Mouse (Mus musculus): ENCODE measurements around the gene Acin1.

The Acin1 gene

DNA sequence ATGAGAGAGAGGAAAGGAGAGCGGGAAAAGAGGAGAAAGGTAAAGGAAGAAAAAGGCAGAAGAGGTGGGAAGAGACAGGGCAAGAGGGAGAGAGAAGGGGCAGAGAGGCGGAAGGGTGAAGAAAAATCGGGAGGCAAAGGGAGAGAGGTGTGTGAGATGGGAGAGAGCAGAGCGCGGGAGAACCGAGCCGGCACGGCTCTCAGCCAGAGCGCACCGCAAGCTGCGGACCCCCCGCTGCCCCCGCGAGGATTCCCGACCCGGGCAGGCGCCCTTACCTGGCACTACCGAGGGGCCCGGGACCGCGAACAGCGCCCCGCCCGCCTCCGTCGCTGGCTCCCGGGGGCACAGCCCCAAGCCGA lies 45.8 kb downstream of the Acin1 start, which contains the start of gene Gm17606:
Gene Gm17606, plus strand, starts transcription at position 7 of the 359 bp plus-strand sequence.
- TF ChIP-seq GATA4 (IDR thresholded peaks at IDR 0.05; ENCODE audit: insufficient replicate concordance, low read length), result no peak

DNA sequence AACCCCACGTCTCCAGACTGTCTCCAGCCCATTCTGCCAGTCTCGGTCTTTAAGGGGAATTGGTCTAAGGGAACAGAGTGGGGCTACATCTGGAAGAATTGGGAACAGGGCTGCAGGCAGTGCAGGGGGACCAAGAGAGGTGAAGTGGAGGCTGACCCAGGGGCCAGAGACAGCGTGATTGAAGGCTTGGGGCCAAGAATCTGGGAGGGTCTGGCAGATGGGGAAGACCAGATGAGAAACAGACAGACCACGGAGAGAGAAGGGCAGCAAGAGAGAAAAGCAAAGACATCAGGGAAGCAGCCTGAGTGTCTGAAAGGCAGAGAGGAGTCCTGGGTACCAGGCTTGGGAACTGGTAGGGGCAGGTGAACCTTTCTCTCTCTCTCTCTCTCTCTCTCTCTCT lies 46.6 kb downstream of the Acin1 start:
- no peak for TF ChIP-seq GATA4 (IDR thresholded peaks at IDR 0.05; ENCODE audit: insufficient replicate concordance, low read length)

DNA sequence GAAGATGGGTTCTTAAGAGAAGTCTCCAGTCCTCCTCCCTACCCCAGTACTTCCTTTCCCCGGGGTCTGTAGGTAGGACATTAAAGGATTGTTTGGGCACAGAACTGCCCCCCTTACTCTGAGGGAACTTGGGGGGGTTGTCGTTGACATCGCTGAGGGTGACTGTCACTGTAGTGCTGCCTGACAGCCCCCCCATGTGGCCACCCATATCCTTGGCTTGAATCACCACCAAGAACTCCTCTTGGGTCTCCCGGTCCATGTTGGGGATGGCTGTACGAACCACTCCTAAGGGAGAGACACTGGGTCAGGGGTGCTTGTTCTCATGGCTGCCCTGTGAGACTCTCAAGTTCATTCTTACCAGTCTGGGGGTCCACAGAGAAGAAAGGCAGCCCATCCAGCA lies 48.5 kb downstream of the Acin1 start:
- TF ChIP-seq GATA4 (IDR thresholded peaks at IDR 0.05; ENCODE audit: insufficient replicate concordance, low read length), result no peak

DNA sequence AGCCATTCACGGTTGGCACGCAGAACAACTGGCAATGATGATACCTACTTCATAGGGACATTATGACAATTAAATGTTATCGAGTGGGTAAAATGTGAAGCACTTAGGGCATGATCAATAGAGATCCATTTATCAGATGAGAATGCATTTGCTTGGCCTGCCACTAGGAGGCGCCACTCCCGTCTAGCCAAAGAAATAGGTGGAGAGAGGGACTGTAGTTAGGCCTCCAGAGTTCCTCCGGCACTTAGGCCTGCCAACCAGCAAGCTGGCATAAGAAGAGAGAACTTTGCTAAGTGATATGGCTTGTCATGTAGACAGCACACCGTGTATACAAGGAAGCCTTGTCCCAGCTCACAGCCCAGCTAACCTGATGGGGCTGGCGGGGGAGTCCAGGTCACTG lies 49.8 kb downstream of the Acin1 start:
- no peak for TF ChIP-seq GATA4 (IDR thresholded peaks at IDR 0.05; ENCODE audit: insufficient replicate concordance, low read length)

DNA sequence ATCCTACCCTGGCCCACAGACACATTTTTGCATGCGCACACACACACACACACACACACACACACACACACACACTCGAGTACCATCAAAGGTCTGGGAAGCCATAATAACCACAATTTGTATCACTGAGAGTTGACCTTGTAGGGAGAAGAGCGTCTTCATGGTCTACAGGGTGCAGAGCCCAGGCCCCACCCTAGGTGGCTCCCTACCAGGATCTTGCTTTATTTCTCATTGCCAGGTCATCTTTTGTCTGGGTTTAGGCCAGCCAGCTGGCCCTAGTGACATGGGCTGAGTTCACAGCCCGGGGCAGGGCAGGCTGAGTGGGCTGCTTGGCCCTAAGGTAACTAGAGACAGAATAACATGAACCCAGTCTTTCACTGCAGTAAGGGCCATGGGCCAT lies 52.5 kb downstream of the Acin1 start:
- TF ChIP-seq GATA4 (IDR thresholded peaks at IDR 0.05; ENCODE audit: insufficient replicate concordance, low read length), result no peak

DNA sequence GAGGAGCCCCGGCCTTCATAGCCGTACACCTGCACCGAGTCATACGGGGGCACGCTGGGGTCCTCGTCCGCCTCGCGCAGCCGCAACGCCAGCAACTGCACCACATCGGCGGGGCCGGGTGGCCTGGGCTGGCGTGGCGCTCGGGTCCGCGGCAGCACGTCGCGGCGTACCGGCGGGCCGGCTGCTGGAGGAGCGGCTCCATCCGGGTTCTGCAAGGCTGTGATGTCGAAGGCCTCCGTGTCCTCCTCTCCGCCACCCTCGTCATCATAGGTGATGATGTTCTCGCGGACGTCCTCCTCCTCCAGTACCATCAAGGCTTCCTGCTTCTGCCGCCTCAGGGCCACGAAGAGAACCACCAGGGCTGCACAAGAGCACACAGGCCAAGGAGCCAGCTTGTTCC lies 54.5 kb downstream of the Acin1 start:
- no peak for TF ChIP-seq GATA4 (IDR thresholded peaks at IDR 0.05; ENCODE audit: insufficient replicate concordance, low read length)

DNA sequence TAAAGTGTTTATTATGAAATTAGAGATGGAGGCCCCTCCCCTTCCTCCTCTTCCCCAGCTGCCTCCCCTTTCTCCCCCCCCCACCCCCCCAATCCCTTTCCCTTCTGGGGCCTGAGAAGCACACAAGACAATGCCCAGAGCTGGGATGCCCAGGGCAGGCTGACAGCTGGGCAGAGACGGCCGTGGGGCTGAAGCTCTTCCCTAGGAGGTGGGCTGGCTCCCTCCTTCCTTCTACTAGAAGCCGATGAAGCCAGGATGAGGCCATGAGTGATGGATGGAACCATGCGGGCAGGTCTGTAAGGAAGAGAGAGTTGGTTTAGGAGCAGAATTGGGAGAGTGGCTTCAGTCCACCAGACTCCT lies 55.5 kb downstream of the Acin1 start:
- no peak for TF ChIP-seq GATA4 (IDR thresholded peaks at IDR 0.05; ENCODE audit: insufficient replicate concordance, low read length)

DNA sequence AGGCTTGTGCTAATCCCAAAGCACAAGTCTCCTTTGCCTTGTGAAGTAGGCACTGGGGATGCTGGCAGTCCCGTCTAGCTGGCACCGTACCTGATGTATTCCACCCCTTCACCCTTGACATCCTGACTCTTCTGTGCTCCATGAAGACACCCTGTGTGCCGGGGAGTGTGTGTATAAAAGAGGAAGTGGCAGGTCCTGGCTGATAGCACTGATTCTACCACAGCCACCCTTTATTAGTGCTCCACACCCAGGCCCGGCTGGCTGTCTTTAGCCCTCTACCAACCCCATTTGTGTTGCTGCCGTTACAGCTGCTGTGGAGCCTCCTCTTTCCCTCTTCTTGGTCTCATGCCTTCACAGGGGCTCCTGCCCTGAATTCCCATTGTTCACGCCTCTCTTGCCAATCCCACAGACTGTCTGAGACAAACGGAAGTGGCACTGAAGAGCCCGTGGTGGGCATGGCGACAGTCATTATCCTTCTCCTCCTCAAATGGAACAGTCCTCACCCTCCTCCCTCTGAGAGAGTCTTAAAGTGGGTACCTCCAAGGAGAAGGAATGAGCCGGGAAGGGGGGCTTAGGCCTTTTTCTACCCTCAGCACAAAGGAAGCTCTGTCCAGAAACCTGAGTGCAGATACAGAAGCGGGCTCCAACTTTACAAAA lies 56.0 kb downstream of the Acin1 start:
- TF ChIP-seq GATA4 (IDR thresholded peaks at IDR 0.05; ENCODE audit: insufficient replicate concordance, low read length), result no peak

DNA sequence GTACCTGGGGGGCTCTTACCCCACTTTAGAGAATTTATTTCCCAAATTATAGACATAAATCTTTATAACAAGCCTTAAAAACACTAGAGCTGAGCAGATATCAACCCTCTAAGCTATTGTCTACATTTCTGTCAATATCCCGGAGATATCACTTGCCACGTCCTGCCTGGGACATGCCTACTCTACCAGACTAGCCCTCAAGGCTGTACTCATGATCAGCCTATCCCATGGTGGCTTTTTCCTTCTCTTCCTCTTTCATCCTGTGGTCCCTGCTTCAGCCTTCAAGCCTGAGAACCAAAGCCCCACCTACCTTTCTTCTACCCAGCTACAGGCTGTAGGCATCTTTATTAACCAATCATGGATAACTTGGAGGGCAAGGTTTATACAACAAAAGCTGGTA lies 56.9 kb downstream of the Acin1 start:
- no peak for TF ChIP-seq GATA4 (IDR thresholded peaks at IDR 0.05; ENCODE audit: insufficient replicate concordance, low read length)

DNA sequence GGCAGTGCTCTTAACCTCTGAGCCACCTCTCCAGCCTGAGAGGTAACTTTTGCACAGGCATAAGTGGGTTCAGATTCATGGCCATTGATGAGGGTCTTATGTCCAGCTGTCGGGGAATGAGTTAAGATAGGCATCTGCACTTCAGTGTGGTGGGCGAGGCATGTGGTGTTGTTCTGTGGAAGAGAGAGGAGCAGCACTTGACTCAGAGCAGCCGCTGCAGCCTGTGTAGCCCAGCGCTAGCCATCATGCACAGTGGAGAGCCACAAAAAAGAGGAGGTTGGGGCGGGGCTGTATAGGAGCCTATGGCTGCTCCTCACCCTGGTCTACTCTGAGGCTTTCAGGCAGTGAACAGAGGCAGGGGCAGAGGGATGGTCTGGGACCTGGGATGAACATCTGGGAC lies 58.6 kb downstream of the Acin1 start:
- no peak for TF ChIP-seq GATA4 (IDR thresholded peaks at IDR 0.05; ENCODE audit: insufficient replicate concordance, low read length)

DNA sequence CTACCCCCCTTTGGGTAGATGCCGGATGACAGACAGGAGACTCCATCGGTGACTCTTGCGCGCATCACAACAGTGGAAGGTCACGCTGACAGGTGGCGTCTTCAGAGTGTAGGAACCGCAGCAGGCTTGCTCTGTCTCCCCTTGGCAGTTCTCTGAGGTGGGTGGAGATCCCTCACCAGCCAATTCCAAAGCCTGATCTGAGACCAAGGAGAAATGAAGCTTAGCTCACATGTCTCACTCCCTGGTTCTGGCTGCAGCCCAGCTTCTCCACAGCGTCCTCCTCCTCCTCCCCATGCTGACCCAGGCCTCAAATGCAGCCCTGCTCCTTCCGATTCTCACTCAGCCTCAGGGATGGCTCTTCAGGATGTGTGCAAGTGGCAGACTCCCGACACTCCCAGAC lies 61.8 kb downstream of the Acin1 start:
- no peak for TF ChIP-seq GATA4 (IDR thresholded peaks at IDR 0.05; ENCODE audit: insufficient replicate concordance, low read length)

DNA sequence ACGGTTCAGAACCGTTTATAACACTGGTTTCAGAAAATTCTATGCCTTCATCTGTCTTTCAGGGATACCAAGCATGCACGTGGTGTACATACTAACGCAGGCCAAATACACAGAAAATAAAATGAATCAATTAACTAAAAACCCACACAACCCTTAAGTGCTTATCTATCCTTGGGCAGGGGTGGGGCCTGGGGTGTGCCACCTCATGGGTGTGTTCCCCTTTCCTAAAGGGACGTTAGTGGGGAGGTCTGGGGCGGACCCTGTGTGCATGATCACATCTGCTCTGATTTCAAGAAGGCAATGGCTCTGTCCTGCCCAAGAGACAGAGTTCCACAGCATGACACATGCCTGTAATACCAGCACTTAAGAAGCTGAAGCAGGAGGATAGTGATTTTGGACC lies 63.4 kb downstream of the Acin1 start:
- no peak for TF ChIP-seq GATA4 (IDR thresholded peaks at IDR 0.05; ENCODE audit: insufficient replicate concordance, low read length)

DNA sequence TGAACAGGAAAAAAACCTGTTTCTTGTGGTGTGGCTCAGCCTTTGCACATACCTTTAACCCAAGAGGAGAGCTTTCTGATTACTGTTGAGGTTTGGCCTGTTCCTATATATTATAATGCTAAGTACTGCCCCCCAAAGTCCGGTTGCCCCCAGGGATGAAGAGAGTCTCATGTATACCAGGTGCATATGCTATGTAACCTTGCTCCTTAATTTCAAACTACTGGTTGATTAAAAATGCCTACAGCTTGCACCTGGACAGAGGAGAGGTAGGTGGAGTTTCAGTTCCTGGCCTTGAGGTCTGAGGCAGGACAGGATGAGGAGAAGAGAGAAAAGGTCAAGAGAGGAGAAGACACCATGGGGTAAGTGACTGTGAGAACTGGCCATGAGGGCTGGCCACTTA lies 65.6 kb downstream of the Acin1 start, which contains the start of gene Psmb11:
Gene Psmb11, plus strand, starts transcription at position 301 of the 400 bp plus-strand sequence.
- TF ChIP-seq GATA4 (IDR thresholded peaks at IDR 0.05; ENCODE audit: insufficient replicate concordance, low read length), result no peak

DNA sequence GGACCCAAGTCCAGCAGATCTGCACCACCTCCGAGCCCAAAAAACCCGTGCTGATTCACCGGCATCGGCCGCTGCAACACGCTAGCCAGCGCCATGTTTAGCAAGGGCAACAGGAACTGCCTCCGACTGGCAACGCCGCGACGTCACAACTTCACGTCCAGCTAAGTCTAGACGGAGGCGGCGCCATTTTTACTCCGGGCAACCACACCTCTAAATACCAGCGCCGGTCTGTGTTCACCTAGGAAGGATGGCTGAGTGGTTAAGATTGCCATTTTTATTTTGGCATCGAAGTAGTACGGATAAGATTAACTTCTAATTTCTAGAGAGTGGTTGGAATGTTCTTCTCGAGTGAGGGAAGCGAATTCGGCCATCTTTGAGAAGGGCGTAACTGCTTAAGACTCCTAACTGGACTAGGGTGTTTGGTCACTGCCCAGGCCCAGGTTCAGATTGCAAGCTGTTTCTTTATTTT lies 68.8 kb downstream of the Acin1 start, which contains the start of gene Psmb5:
Gene Psmb5, minus strand, starts transcription at position 126 of the 469 bp plus-strand sequence.
- TF ChIP-seq GATA4 (IDR thresholded peaks at IDR 0.05; ENCODE audit: insufficient replicate concordance, low read length), result no peak

DNA sequence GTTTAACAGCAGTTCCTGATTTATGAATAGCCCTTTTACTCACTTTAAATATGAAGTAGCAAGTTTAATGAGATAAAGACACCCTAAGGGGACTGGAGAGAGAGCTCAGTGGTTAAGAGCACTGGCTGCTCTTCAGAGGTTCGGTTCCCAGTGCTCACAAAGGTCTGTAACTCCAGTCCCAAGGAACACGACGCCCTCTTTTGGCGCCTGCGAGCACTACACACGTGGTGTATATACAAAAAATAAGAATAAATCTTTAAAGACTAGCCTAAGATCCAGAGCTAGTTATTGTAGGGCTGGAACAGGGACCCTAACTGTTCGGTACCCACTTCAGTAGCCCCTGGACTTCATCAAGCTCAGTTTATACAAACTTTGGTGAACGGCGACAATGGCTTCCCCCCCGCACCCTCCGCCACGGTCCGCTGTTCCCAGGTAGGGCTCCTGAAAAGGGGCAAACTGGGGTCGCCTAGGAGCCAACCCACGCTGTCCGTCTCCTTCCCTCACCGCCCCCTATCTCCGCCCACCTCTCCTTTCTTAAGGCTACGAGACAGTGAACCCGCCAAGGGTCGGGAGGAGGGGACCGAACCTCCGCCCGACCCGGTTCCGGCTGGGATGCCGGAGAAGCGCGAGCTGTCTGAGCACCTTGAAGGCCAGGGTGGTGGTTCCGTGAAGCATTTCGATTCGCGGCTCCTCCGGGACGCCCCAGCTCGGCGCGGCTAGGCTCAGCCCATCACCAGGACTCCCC lies 69.4 kb downstream of the Acin1 start:
- TF ChIP-seq GATA4 (IDR thresholded peaks at IDR 0.05; ENCODE audit: insufficient replicate concordance, low read length), result no peak

DNA sequence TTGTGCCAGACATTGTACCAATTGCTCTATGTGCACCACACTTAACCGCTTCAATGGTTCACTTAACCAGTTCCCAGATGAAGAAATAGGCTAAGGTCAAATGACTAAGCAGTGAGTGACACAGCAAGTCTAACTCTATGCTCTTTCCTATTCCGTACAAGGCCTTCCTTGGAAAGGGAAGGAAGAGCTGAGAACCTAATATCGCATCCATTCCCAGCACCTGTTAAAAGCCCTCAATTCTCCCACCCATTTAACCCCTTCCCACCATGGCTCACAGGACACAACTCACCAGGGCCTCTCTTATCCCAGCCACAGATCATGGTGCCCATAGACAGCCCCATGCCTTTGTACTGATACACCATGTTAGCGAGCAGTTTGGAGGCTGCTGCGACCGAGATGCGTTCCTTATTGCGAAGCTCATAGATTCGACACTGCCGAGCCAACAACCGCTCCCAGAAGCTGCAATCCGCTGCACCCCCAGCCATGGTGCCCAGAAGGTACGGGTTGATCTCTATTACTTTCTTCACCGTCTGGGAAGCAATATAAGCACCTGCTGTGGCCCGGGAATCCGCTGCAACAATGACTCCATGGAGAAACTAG lies 70.4 kb downstream of the Acin1 start:
- TF ChIP-seq GATA4 (IDR thresholded peaks at IDR 0.05; ENCODE audit: insufficient replicate concordance, low read length), result no peak

All from liver, adult (tissue).